Mouse (Mus musculus) heart, embryonic 10.5 days (tissue): ENCODE data around the gene Gsto1. TPM values are rescaled to one million over a fixed set of nuclear protein-coding genes. Genes with fewer than 3 reads are reported as not detected.
A peak's percentile ranks its signal among the peaks of the same experiment; 100 is the strongest.

Experiments used
- DNase-seq: peaks from one replicate; pipeline ENCODE4 v3.0.0-alpha.2; 2017; ENCODE audit warnings: low spot score
- H3K27ac ChIP-seq: fragments of 300-500 bp; sonication (generic); 2 replicates; pipeline ENCODE4 v1.5.1; 2016; ENCODE audit warnings: mild to moderate bottlenecking
- H3K27me3 ChIP-seq: fragments of 300-500 bp; sonication (generic); 2 replicates; pipeline ENCODE4 v1.6.1; 2016; ENCODE audit warnings: mild to moderate bottlenecking; ENCODE audit not compliant: poor library complexity, insufficient read depth, severe bottlenecking
- H3K36me3 ChIP-seq: fragments of 300-500 bp; sonication (generic); 2 replicates; pipeline ENCODE4 v1.6.1; 2016; ENCODE audit warnings: mild to moderate bottlenecking, moderate library complexity
- H3K4me1 ChIP-seq: fragments of 300-500 bp; sonication (generic); 2 replicates; pipeline ENCODE4 v1.6.1; 2016; ENCODE audit warnings: mild to moderate bottlenecking
- H3K4me3 ChIP-seq: fragments of 300-500 bp; sonication (generic); 2 replicates; pipeline ENCODE4 v1.5.1; 2016; ENCODE audit warnings: mild to moderate bottlenecking, moderate library complexity
- H3K9me3 ChIP-seq: fragments of 300-500 bp; sonication (generic); 2 replicates; pipeline ENCODE4 v1.6.1; 2016; ENCODE audit warnings: mild to moderate bottlenecking, moderate library complexity
- WGBS: fragments of 180-500 bp; shearing (Covaris S2); methylation state at CpG from one replicate; pipeline ENCODE4 v1.1.7; 2016; 5-methylcytosine and 5-hydroxymethylcytosine counted together
- polyA plus RNA-seq: library from polyadenylated mRNA; unstranded; fragments of >200 nt; fragmentation: Nextera tagmentation; extraction: Ambion mirVana; gene quantifications from 2 replicates; pipeline ENCODE4 v1.2.1, GENCODE M21; 2016

Gsto1 gene
- polyA plus RNA-seq, 1 experiment from 2014 or later: 129 TPM

GRCm38 (mm10) chr19:47903679-47904078 is 48.9 kb downstream of the Gsto1 start:
- 63% methylated on average over 4 of the region's 4 CpGs for WGBS

GRCm38 (mm10) chr19:47905081-47905480 is 50.3 kb downstream of the Gsto1 start:
- 86% methylated on average over 4 of the region's 4 CpGs for WGBS
- Histone ChIP-seq H3K4me3 (no peak overlapping the region), H3K36me3 (peaks cover 15% of the 10 kb centered on the region; the same call in 1 of the 2 replicates), H3K27ac (no peak overlapping the region), H3K27me3 (no peaks in the 10 kb centered on the region), H3K9me3 (no peaks in the 10 kb centered on the region), H3K4me1 (peaks cover 72% of the 10 kb centered on the region)
- DNase-seq: no peak

More at GRCm38 (mm10) chr19:47903679-47904078, 48.9 kb downstream of the Gsto1 start:
- H3K27ac ChIP-seq: peak overlapping the region; percentile 52; the same call in 1 of the 2 replicates
- DNase-seq: no peak
- no peaks in the 10 kb centered on the region for H3K9me3 ChIP-seq
- peaks cover 59% of the 10 kb centered on the region for H3K4me1 ChIP-seq
- H3K27me3 ChIP-seq: no peaks in the 10 kb centered on the region
- H3K4me3 ChIP-seq: no peak overlapping the region
- H3K36me3 ChIP-seq: peaks cover 21% of the 10 kb centered on the region; the same call in 1 of the 2 replicates

GRCm38 (mm10) chr19:47905603-47906002 is 50.8 kb downstream of the Gsto1 start:
- peaks cover 13% of the 10 kb centered on the region; the same call in 1 of the 2 replicates for H3K36me3 ChIP-seq
- no peak for DNase-seq
- H3K4me3 ChIP-seq: no peak overlapping the region
- 76% methylated on average over 5 of the region's 5 CpGs for WGBS
- no peaks in the 10 kb centered on the region for H3K27me3 ChIP-seq
- no peak overlapping the region for H3K27ac ChIP-seq
- peaks cover 73% of the 10 kb centered on the region for H3K4me1 ChIP-seq
- H3K9me3 ChIP-seq: no peaks in the 10 kb centered on the region

- no peaks in the 10 kb centered on the region for H3K9me3 ChIP-seq
- peaks cover 26% of the 10 kb centered on the region for H3K36me3 ChIP-seq
- 83% methylated on average over 9 of the region's 9 CpGs for WGBS
- DNase-seq: no peak
- no peaks in the 10 kb centered on the region for H3K27me3 ChIP-seq
- no peak overlapping the region for H3K27ac ChIP-seq
- peaks cover 70% of the 10 kb centered on the region for H3K4me1 ChIP-seq
- H3K4me3 ChIP-seq: no peak overlapping the region
Observed at GRCm38 (mm10) chr19:47907596-47907995, 52.8 kb downstream of the Gsto1 start.

- peaks cover 26% of the 10 kb centered on the region for H3K36me3 ChIP-seq
- peak overlapping the region; percentile 73 for H3K27ac ChIP-seq
- H3K4me3 ChIP-seq: peak overlapping the region; percentile 35; the same call in 1 of the 2 replicates
- 35% methylated on average over 6 of the region's 6 CpGs for WGBS
- DNase-seq: no peak
- H3K9me3 ChIP-seq: no peaks in the 10 kb centered on the region
- peaks cover 64% of the 10 kb centered on the region for H3K4me1 ChIP-seq
- no peaks in the 10 kb centered on the region for H3K27me3 ChIP-seq
Observed at GRCm38 (mm10) chr19:47908961-47909371, 54.2 kb downstream of the Gsto1 start.

GRCm38 (mm10) chr19:47909387-47910116 is 54.8 kb downstream of the Gsto1 start:
- no peak for DNase-seq

GRCm38 (mm10) chr19:47910117-47910618 is 55.4 kb downstream of the Gsto1 start:
- WGBS: 31% methylated on average over 4 of the region's 4 CpGs
- H3K4me3 ChIP-seq: peak overlapping the region; percentile 35; the same call in 1 of the 2 replicates
- H3K9me3 ChIP-seq: no peaks in the 10 kb centered on the region
- peaks cover 29% of the 10 kb centered on the region for H3K36me3 ChIP-seq
- H3K27ac ChIP-seq: peak overlapping the region; percentile 73
- no peak for DNase-seq
- H3K27me3 ChIP-seq: no peaks in the 10 kb centered on the region
- H3K4me1 ChIP-seq: peaks cover 61% of the 10 kb centered on the region

More at GRCm38 (mm10) chr19:47909387-47910116, 54.8 kb downstream of the Gsto1 start:
- Histone ChIP-seq H3K4me1 (peaks cover 65% of the 10 kb centered on the region), H3K27ac (peak overlapping the region; percentile 73), H3K4me3 (peak overlapping the region; percentile 35), H3K36me3 (peaks cover 29% of the 10 kb centered on the region), H3K9me3 (no peaks in the 10 kb centered on the region), H3K27me3 (no peaks in the 10 kb centered on the region)
- 1% methylated on average over 10 of the region's 10 CpGs for WGBS

- H3K9me3 ChIP-seq: no peaks in the 10 kb centered on the region
- no peak overlapping the region for H3K4me3 ChIP-seq
- WGBS: 81% methylated on average over 4 of the region's 4 CpGs
- DNase-seq: no peak
- peaks cover 55% of the 10 kb centered on the region for H3K4me1 ChIP-seq
- no peak overlapping the region for H3K27ac ChIP-seq
- peaks cover 29% of the 10 kb centered on the region for H3K36me3 ChIP-seq
- no peaks in the 10 kb centered on the region for H3K27me3 ChIP-seq
Observed at GRCm38 (mm10) chr19:47910751-47911150, 56.0 kb downstream of the Gsto1 start.

GRCm38 (mm10) chr19:47913344-47913743 is 58.6 kb downstream of the Gsto1 start:
- 87% methylated on average over 7 of the region's 7 CpGs for WGBS
- Histone ChIP-seq H3K9me3 (no peaks in the 10 kb centered on the region), H3K27ac (no peak overlapping the region), H3K4me3 (no peak overlapping the region), H3K4me1 (peaks cover 75% of the 10 kb centered on the region), H3K36me3 (peaks cover 19% of the 10 kb centered on the region), H3K27me3 (no peaks in the 10 kb centered on the region)
- DNase-seq: no peak

GRCm38 (mm10) chr19:47914191-47914590 is 59.4 kb downstream of the Gsto1 start:
- H3K36me3 ChIP-seq: peaks cover 19% of the 10 kb centered on the region
- H3K27me3 ChIP-seq: no peaks in the 10 kb centered on the region
- no peaks in the 10 kb centered on the region for H3K9me3 ChIP-seq
- no peak for DNase-seq
- no peak overlapping the region for H3K27ac ChIP-seq
- H3K4me1 ChIP-seq: peaks cover 68% of the 10 kb centered on the region
- H3K4me3 ChIP-seq: no peak overlapping the region
- 91% methylated on average over 4 of the region's 4 CpGs for WGBS

Other genes with a start within 250 kb of the Gsto1 start
- gene Col17a1, start 162.9 kb upstream of the Gsto1 start, polyA plus RNA-seq: 0.43 and 0.63 TPM in 2 replicates
- gene Sfr1, start 123.3 kb upstream of the Gsto1 start, polyA plus RNA-seq: 238 and 281 TPM in 2 replicates
- gene Gsto2, start 10.6 kb downstream of the Gsto1 start, polyA plus RNA-seq: 0.59 and 1.0 TPM in 2 replicates
- gene Cfap43, start 64.3 kb downstream of the Gsto1 start, polyA plus RNA-seq: 0.06 and 0.11 TPM in 2 replicates
- 15.6 and 21.1 TPM in 2 replicates for gene Itprip, start 64.3 kb downstream of the Gsto1 start, polyA plus RNA-seq
- gene Cfap58, start 82.7 kb downstream of the Gsto1 start, polyA plus RNA-seq: 0.10 and 0.23 TPM in 2 replicates